Mouse (Mus musculus) forebrain, embryonic 14.5 days (tissue): ENCODE results near the gene Clint1. TPM values are rescaled to one million over a fixed set of nuclear protein-coding genes. Genes with fewer than 3 reads are reported as not detected.

ENCODE experiments used
- ATAC-seq: fragments of 200-750 bp; cut with Nextera tagmentation; 2 replicates; pipeline ENCODE4 v1.8.0; 2017; ENCODE audit warnings: mild to moderate bottlenecking, moderate library complexity
- DNase-seq: peaks from one replicate; pipeline ENCODE4 v3.0.0-alpha.2; 2015; ENCODE audit warnings: low spot score
- H3K27ac ChIP-seq: fragments of 300-500 bp; sonication (generic); 2 replicates; pipeline ENCODE4 v1.5.1; 2014; ENCODE audit warnings: low read depth, mild to moderate bottlenecking, control low read depth, low read length, moderate library complexity
- H3K27me3 ChIP-seq: fragments of 300-500 bp; sonication (generic); replicated peaks from 2 replicates; pipeline ENCODE4 v1.6.1; 2014; ENCODE audit warnings: low read length, control low read depth, mixed read lengths; ENCODE audit not compliant: control insufficient read depth, insufficient read depth
- H3K36me3 ChIP-seq: fragments of 300-500 bp; sonication (generic); 2 replicates; pipeline ENCODE4 v1.6.1; 2014; ENCODE audit warnings: low read length, control low read depth; ENCODE audit not compliant: control insufficient read depth, insufficient read depth
- H3K4me1 ChIP-seq: fragments of 300-500 bp; sonication (generic); 2 replicates; pipeline ENCODE4 v1.6.1; 2014; ENCODE audit warnings: antibody characterized with exemption, low read length, control low read depth; ENCODE audit not compliant: control insufficient read depth, insufficient read depth
- H3K4me2 ChIP-seq: fragments of 300-500 bp; sonication (generic); 2 replicates; pipeline ENCODE4 v1.6.1; 2014; ENCODE audit warnings: mild to moderate bottlenecking, control low read depth, low read length
- H3K4me3 ChIP-seq: fragments of 300-500 bp; sonication (generic); 2 replicates; pipeline ENCODE4 v1.5.1; 2014; ENCODE audit warnings: low read depth, low read length, control low read depth
- H3K9ac ChIP-seq: fragments of 300-500 bp; sonication (generic); 2 replicates; pipeline ENCODE4 v1.6.1; 2014; ENCODE audit warnings: mild to moderate bottlenecking, low read length, control low read depth, moderate library complexity
- H3K9me3 ChIP-seq: fragments of 300-500 bp; sonication (generic); replicated peaks from 2 replicates; pipeline ENCODE4 v1.6.1; 2016; ENCODE audit warnings: low read length, control low read depth, mixed read lengths; ENCODE audit not compliant: control insufficient read depth
- WGBS: fragments of 180-500 bp; shearing (Covaris S2); extraction: QIAGEN DNeasy Blood & Tissue Kit; methylation state at CpG from one replicate; pipeline ENCODE4 v1.1.7; 2014; 5-methylcytosine and 5-hydroxymethylcytosine counted together
- polyA plus RNA-seq: library from polyadenylated mRNA; unstranded; fragments of >200 nt; fragmentation: Nextera tagmentation; extraction: Ambion mirVana; gene quantifications from 2 replicates; pipeline ENCODE4 v1.2.1, GENCODE M21; 2014

The Clint1 gene
- polyA plus RNA-seq, 1 experiment from 2014 or later = 38.4 TPM

DNA sequence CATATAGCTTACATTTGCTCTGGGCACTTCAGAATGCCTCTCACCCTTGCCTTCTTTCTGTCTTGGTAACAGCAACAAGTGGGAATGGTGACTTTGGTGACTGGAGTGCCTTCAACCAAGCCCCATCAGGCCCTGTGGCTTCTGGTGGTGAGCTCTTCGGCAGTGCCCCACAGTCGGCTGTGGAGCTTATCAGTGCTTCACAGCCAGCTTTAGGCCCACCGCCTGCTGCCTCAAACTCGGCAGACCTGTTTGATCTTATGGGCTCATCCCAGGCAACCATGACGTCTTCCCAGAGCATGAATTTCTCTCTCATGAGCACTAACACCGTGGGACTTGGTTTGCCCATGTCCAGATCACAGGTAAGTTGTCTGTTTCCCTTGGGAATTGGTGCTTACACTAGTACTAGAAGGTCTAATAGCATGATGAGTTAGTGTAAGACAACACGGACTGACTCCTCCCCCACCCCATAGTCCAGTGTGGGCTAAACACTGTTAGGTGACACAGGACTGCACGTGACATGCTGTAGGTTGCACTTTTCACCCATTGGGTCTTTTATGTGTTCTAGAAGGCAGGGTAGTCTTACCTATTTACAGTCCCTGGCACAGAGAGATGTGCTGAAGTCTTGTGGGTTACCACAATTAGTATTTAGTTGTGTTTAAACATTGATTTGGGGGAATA, 54.4 kb downstream of the Clint1 start:
- no peak overlapping the region for H3K27ac ChIP-seq
- WGBS = 91% methylated on average over 8 of the region's 8 CpGs
- DNase-seq (no peak), ATAC-seq (no peak)
- H3K4me3 ChIP-seq = no peak overlapping the region
- H3K4me2 ChIP-seq = no peak overlapping the region
- H3K27me3 ChIP-seq = no peaks in the 10 kb centered on the region
- H3K9ac ChIP-seq = no peak overlapping the region
- H3K9me3 ChIP-seq = no peaks in the 10 kb centered on the region
- peaks cover 3% of the 10 kb centered on the region; the same call in 1 of the 2 replicates for H3K4me1 ChIP-seq
- H3K36me3 ChIP-seq = peaks cover 48% of the 10 kb centered on the region

DNA sequence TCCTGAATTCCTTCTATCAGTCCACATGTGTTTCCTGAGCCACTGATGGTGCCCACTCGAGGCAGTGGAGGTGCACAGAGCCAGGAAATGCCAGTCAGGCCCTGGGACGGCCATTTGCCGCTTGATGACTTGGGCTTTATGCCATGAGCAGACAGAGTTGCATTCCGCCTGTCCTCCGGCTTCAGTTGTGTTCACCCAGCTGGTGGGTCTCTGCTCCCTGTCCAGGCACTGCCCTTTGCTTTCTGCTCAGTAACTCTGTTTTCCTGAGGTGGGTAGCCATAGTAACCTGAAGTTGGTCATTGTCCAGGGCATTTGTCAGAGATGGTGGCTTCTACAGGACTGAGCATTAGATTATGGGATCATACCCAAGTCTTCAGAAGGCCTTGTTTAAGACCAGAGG, 55.5 kb downstream of the Clint1 start:
- Histone ChIP-seq H3K4me2 (no peak overlapping the region), H3K9me3 (no peaks in the 10 kb centered on the region), H3K9ac (no peak overlapping the region), H3K36me3 (peaks cover 54% of the 10 kb centered on the region), H3K27ac (no peak overlapping the region), H3K4me3 (no peak overlapping the region), H3K27me3 (no peaks in the 10 kb centered on the region), H3K4me1 (peaks cover 3% of the 10 kb centered on the region; the same call in 1 of the 2 replicates)
- 87% methylated on average over 5 of the region's 5 CpGs for WGBS
- ATAC-seq = no peak
- no peak for DNase-seq

DNA sequence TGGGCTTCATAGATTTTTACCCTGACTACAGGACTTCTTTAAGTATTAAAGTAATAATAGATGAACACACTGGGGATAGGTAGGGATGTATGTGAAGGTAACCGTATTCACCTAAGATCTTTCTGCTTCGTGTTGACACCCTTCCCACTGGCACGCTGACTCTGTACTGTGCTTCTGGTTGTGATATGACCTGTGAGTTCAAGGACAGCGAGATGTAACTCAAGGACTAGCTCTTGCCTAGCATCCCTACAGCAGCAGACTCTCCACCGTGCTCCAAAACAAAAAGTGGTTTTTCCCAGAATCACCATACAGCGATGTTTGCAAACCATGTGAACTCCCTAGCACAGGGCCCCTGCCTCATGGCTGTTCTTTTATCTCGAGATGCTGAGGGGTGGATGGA, 56.2 kb downstream of the Clint1 start:
- H3K4me2 ChIP-seq = no peak overlapping the region
- no peak overlapping the region for H3K9ac ChIP-seq
- peaks cover 3% of the 10 kb centered on the region; the same call in 1 of the 2 replicates for H3K4me1 ChIP-seq
- 96% methylated on average over 7 of the region's 7 CpGs for WGBS
- DNase-seq (no peak), ATAC-seq (no peak)
- H3K4me3 ChIP-seq = no peak overlapping the region
- no peaks in the 10 kb centered on the region for H3K27me3 ChIP-seq
- H3K27ac ChIP-seq = no peak overlapping the region
- H3K9me3 ChIP-seq = no peaks in the 10 kb centered on the region
- peaks cover 49% of the 10 kb centered on the region for H3K36me3 ChIP-seq

DNA sequence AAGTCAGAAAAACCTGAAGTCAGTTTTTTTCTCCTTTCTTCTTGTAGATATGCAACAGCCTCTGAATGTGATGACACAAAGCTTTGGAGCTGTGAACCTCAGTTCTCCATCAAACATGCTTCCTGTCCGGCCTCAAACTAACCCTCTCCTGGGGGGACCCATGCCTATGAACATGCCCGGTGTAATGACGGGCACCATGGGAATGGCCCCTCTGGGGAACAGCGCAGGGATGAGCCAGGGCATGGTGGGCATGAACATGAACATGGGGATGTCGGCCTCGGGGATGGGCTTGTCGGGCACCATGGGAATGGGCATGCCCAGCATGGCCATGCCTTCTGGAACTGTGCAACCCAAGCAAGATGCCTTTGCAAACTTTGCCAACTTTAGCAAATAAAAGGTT, 57.0 kb downstream of the Clint1 start:
- Histone ChIP-seq H3K27me3 (no peaks in the 10 kb centered on the region), H3K4me1 (peaks cover 3% of the 10 kb centered on the region; the same call in 1 of the 2 replicates), H3K9me3 (no peaks in the 10 kb centered on the region), H3K4me3 (no peak overlapping the region), H3K4me2 (no peak overlapping the region), H3K36me3 (peaks cover 47% of the 10 kb centered on the region), H3K9ac (no peak overlapping the region), H3K27ac (no peak overlapping the region)
- 97% methylated on average over 7 of the region's 7 CpGs for WGBS
- DNase-seq = no peak
- no peak for ATAC-seq

DNA sequence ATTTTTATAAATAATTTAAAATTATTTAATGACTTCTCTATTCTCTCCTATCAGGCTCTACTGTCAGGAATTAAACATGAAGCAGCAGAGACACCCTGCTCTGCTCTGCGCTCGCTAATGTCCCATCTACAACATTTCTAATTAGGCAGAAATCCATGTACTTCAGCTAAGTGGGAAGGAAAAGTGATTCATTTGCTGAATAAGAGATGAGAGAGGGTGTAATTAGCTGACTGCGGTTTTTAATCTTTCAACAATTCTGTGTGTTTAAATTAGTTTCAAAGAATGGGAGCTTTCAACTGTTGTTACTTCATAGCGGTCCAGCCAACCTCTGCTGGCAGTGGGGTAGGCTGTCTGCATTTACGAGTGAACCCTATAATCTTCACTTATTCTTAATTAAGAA, 58.9 kb downstream of the Clint1 start:
- Histone ChIP-seq H3K4me3 (no peak overlapping the region), H3K36me3 (peaks cover 47% of the 10 kb centered on the region), H3K27ac (no peak overlapping the region), H3K4me2 (no peak overlapping the region), H3K27me3 (no peaks in the 10 kb centered on the region), H3K9ac (no peak overlapping the region), H3K9me3 (no peaks in the 10 kb centered on the region), H3K4me1 (peaks cover 3% of the 10 kb centered on the region; the same call in 1 of the 2 replicates)
- ATAC-seq (peak; percentile 64), DNase-seq (peak; percentile 72)
- 16% methylated on average over 5 of the region's 5 CpGs for WGBS

DNA sequence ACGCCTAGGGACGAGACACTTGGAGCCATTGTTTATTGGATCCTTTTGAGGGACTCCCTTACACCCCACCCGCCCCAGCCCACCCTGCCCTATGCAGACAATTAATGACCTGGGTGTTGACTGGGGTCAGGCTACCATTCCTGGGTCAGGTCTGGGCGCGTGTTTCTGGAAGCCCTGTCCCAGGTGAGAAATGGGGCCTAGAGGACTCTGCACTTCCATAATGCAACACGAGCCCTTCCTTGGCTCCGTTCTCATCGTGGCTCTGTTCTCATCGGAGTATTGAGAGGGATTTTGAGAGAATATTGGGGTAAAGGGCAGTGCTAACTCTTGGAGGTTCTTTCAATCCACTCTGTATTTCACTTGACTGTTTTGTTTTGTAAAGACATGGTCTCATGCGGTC, 64.3 kb downstream of the Clint1 start:
- WGBS = 90% methylated on average over 10 of the region's 10 CpGs
- Histone ChIP-seq H3K9ac (no peak overlapping the region), H3K27me3 (no peaks in the 10 kb centered on the region), H3K4me1 (peaks cover 2% of the 10 kb centered on the region; the same call in 1 of the 2 replicates), H3K4me2 (no peak overlapping the region), H3K27ac (no peak overlapping the region), H3K9me3 (no peaks in the 10 kb centered on the region), H3K36me3 (peaks cover 7% of the 10 kb centered on the region; the same call in 1 of the 2 replicates), H3K4me3 (no peak overlapping the region)
- ATAC-seq = no peak
- no peak for DNase-seq

DNA sequence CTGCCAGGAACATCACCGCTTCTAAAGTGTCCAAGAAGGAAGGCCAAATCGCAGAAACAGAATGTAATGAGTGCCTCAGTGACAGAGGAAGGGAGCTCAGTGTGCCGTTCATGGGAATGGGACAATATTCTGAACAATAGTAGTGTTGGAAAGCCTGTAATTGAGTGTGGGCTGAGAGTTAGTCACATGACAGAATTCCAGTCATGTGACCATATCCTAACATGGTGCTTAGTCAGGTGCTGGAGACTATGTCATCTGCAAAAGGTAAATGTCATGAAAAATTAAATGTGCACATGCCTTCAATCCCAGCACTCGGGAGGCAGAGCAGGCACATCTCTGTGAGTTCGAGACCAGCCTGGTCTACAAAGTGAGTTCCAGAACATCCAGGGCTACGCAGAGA, 66.2 kb downstream of the Clint1 start:
- ATAC-seq = no peak
- no peak for DNase-seq
- Histone ChIP-seq H3K9me3 (no peaks in the 10 kb centered on the region), H3K27ac (no peak overlapping the region), H3K36me3 (no peaks in the 10 kb centered on the region), H3K9ac (no peak overlapping the region), H3K27me3 (no peaks in the 10 kb centered on the region), H3K4me2 (no peak overlapping the region), H3K4me3 (no peak overlapping the region), H3K4me1 (0 out of 2 replicates have a peak, but pooled peaks cover 4% of the 10 kb centered on the region)
- WGBS = 87% methylated on average over 6 of the region's 6 CpGs

DNA sequence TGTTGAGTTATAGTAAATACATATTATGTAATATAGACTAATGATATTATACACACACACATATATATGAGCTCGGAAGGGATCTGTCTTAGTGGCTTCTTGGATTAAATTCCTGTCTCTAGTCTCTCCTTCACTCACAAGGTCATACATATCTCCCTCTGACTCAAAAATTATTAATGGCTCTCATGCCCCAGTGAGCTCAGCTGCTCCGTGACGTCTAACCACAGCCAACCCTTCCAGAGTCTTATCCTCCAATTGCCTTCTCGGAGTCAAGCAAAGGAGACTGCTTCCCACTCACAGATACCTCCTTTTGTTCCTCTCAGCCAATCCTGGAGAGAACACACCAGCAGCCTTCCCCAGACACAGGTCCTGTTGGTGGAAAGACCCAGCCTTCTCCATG, 67.0 kb downstream of the Clint1 start:
- Histone ChIP-seq H3K27ac (no peak overlapping the region), H3K9me3 (no peaks in the 10 kb centered on the region), H3K9ac (no peak overlapping the region), H3K36me3 (no peaks in the 10 kb centered on the region), H3K27me3 (no peaks in the 10 kb centered on the region), H3K4me1 (0 out of 2 replicates have a peak, but pooled peaks cover 4% of the 10 kb centered on the region), H3K4me2 (no peak overlapping the region), H3K4me3 (no peak overlapping the region)
- ATAC-seq (no peak), DNase-seq (no peak)
- 87% methylated on average over 4 of the region's 4 CpGs for WGBS

DNA sequence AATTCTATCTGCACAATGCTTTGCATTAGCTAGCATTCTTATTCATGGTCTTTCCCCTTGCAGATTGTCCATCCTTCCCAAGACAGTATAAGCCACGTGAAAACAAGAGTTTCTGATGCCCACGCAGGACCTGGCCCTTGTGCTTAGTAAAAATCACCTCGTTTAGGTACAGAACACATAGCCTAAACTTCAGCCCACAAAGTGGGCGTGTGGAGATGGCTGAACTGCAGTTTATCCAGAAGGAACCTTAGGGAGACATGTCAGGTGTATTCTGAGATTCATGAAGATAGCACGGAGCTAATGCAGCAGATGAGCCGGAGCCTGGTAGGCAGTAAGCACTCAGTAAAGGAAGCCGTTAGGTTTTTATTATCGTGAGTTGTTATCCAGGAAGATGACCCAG, 69.2 kb downstream of the Clint1 start:
- H3K4me3 ChIP-seq = no peak overlapping the region
- peak; percentile 27; the same call in 1 of the 2 replicates for ATAC-seq
- H3K4me2 ChIP-seq = peak overlapping the region; percentile 28; the same call in 1 of the 2 replicates
- peak overlapping the region; percentile 40; the same call in 1 of the 2 replicates for H3K9ac ChIP-seq
- no peaks in the 10 kb centered on the region for H3K36me3 ChIP-seq
- WGBS = 40% methylated on average over 8 of the region's 8 CpGs
- H3K9me3 ChIP-seq = no peaks in the 10 kb centered on the region
- no peak for DNase-seq
- 0 out of 2 replicates have a peak, but pooled peaks cover 4% of the 10 kb centered on the region for H3K4me1 ChIP-seq
- no peaks in the 10 kb centered on the region for H3K27me3 ChIP-seq
- no peak overlapping the region for H3K27ac ChIP-seq
